In genomic region chr11:118202410-118203233, GRCm38 (mm10) we compare ENCODE assay signal across 8 mouse cellular contexts. TPM values are rescaled to one million over a fixed set of nuclear protein-coding genes. Genes with fewer than 3 reads are reported as not detected.
DNase-seq lines count a peak whose midpoint lies in the region; ATAC-seq lines count a peak whose summit lies in the region.

No protein-coding gene starts in this region.

- H3K4me3 ChIP-seq in embryonic facial prominence, embryonic 14.5 days (ENCODE audit: low read depth, low read length), result peak overlapping the region; percentile 42
- peak overlapping the region; percentile 24 for H3K4me3 ChIP-seq in limb, embryonic 11.5 days (ENCODE audit: low read depth, low read length)
- peak overlapping the region; percentile 55 for H3K4me3 ChIP-seq in midbrain, embryonic 13.5 days (replicated peaks)
- H3K4me3 ChIP-seq in stomach, embryonic 16.5 days (replicated peaks; ENCODE audit: low read length), result peak overlapping the region; percentile 41

- peak overlapping the region; percentile 81 for H3K27ac ChIP-seq in embryonic facial prominence, embryonic 14.5 days (replicated peaks; ENCODE audit: low read depth, low read length)
- H3K27ac ChIP-seq in limb, embryonic 11.5 days (replicated peaks; ENCODE audit: low read depth, low read length), result 0 out of 2 replicates have a peak overlapping the region, but pooled peaks have one; percentile 26
- peak overlapping the region; percentile 99 for H3K27ac ChIP-seq in midbrain, embryonic 13.5 days
- H3K27ac ChIP-seq in stomach, embryonic 16.5 days (ENCODE audit: low read length), result peak overlapping the region; percentile 82

- H3K27me3 ChIP-seq in embryonic facial prominence, embryonic 14.5 days (replicated peaks; ENCODE audit: control insufficient read depth, insufficient read depth, low read length), result no peaks in the 10 kb centered on the region
- H3K27me3 ChIP-seq in limb, embryonic 11.5 days (ENCODE audit: control insufficient read depth, insufficient read depth, low read length), result no peaks in the 10 kb centered on the region
- no peaks in the 10 kb centered on the region for H3K27me3 ChIP-seq in midbrain, embryonic 13.5 days
- no peaks in the 10 kb centered on the region for H3K27me3 ChIP-seq in stomach, embryonic 16.5 days (ENCODE audit: control insufficient read depth, insufficient read depth, low read length)

- H3K4me1 ChIP-seq in embryonic facial prominence, embryonic 14.5 days (ENCODE audit: control insufficient read depth, insufficient read depth, low read length), result peaks cover 56% of the 10 kb centered on the region
- H3K4me1 ChIP-seq in limb, embryonic 11.5 days (ENCODE audit: control insufficient read depth, insufficient read depth, low read length), result peaks cover 55% of the 10 kb centered on the region
- peaks cover 66% of the 10 kb centered on the region for H3K4me1 ChIP-seq in midbrain, embryonic 13.5 days (replicated peaks)
- peaks cover 61% of the 10 kb centered on the region for H3K4me1 ChIP-seq in stomach, embryonic 16.5 days (ENCODE audit: control insufficient read depth, insufficient read depth, low read length)

- no peak for DNase-seq in cerebellum, adult 8-10 months
- peak; percentile 93 for DNase-seq in embryonic facial prominence, embryonic 14.5 days (ENCODE audit: low spot score)
- peak; percentile 63 to 73 for DNase-seq in heart, adult 9 months (ENCODE audit: low spot score in 2 of 2)
- peak; percentile 47 for DNase-seq in kidney, adult 9 months
- DNase-seq in limb, embryonic 11.5 days (ENCODE audit: low spot score), result peak; percentile 63

- 10% methylated on average over 14 of the region's 19 CpGs for WGBS in embryonic facial prominence, embryonic 14.5 days
- 4% methylated on average over 19 of the region's 19 CpGs for WGBS in limb, embryonic 11.5 days
- WGBS in midbrain, embryonic 13.5 days, result 2% methylated on average over 19 of the region's 19 CpGs
- WGBS in stomach, embryonic 16.5 days, result 5% methylated on average over 19 of the region's 19 CpGs

- H3K9me3 ChIP-seq in embryonic facial prominence, embryonic 14.5 days (ENCODE audit: control insufficient read depth, low read length), result no peaks in the 10 kb centered on the region
- no peaks in the 10 kb centered on the region for H3K9me3 ChIP-seq in limb, embryonic 11.5 days (ENCODE audit: control insufficient read depth, low read length)
- no peaks in the 10 kb centered on the region for H3K9me3 ChIP-seq in midbrain, embryonic 13.5 days
- H3K9me3 ChIP-seq in stomach, embryonic 16.5 days (replicated peaks; ENCODE audit: control insufficient read depth, low read length), result no peaks in the 10 kb centered on the region

- peak; percentile 59; the same call in 1 of the 2 replicates for ATAC-seq in cerebellum, adult (ENCODE audit: insufficient number of reproducible peaks, low FRiP score, low TSS enrichment)
- peak; percentile 88 for ATAC-seq in embryonic facial prominence, embryonic 14.5 days (ENCODE audit: low read depth)
- ATAC-seq in limb, embryonic 11.5 days (ENCODE audit: insufficient number of reproducible peaks, low FRiP score, low TSS enrichment, low read depth), result peak; percentile 49; the same call in 1 of the 2 replicates
- ATAC-seq in midbrain, embryonic 13.5 days, result peak; percentile 94
- ATAC-seq in stomach, embryonic 16.5 days (ENCODE audit: insufficient read depth, low FRiP score), result peak; percentile 82

- no peaks in the 10 kb centered on the region for H3K36me3 ChIP-seq in embryonic facial prominence, embryonic 14.5 days (ENCODE audit: control insufficient read depth, insufficient read depth, low read length)
- H3K36me3 ChIP-seq in limb, embryonic 11.5 days (ENCODE audit: control insufficient read depth, insufficient read depth, low read length), result no peaks in the 10 kb centered on the region
- no peaks in the 10 kb centered on the region for H3K36me3 ChIP-seq in midbrain, embryonic 13.5 days
- H3K36me3 ChIP-seq in stomach, embryonic 16.5 days (ENCODE audit: control insufficient read depth, insufficient read depth, low read length), result no peaks in the 10 kb centered on the region

- peak overlapping the region; percentile 78 for H3K4me2 ChIP-seq in embryonic facial prominence, embryonic 14.5 days (ENCODE audit: low read depth, low read length)
- peak overlapping the region; percentile 59 for H3K4me2 ChIP-seq in limb, embryonic 11.5 days (ENCODE audit: low read depth, severe bottlenecking)
- H3K4me2 ChIP-seq in midbrain, embryonic 13.5 days (replicated peaks), result peak overlapping the region; percentile 85
- H3K4me2 ChIP-seq in stomach, embryonic 16.5 days (ENCODE audit: low read depth, low read length), result peak overlapping the region; percentile 59

- peak overlapping the region; percentile 66 for H3K9ac ChIP-seq in embryonic facial prominence, embryonic 14.5 days (ENCODE audit: low read depth, low read length)
- H3K9ac ChIP-seq in limb, embryonic 11.5 days (ENCODE audit: low read length), result peak overlapping the region; percentile 63
- peak overlapping the region; percentile 85 for H3K9ac ChIP-seq in midbrain, embryonic 13.5 days (replicated peaks)
- H3K9ac ChIP-seq in stomach, embryonic 16.5 days (ENCODE audit: low read length), result peak overlapping the region; percentile 64

RNA-seq across cellular contexts. Expression of gene Cyth1, which starts 45.8 kb away (rescaled TPM):
- 11.4 and 12.5 TPM in 2 replicates for polyA plus RNA-seq in embryonic facial prominence, embryonic 14.5 days (2014; fragmentation: Nextera tagmentation; extraction: Ambion mirVana)
- polyA plus RNA-seq in limb, embryonic 11.5 days (2014; fragmentation: Nextera tagmentation; extraction: Ambion mirVana), result 13.3 and 16.2 TPM in 2 replicates
- 22.3 and 30.7 TPM in 2 replicates for polyA plus RNA-seq in midbrain, embryonic 13.5 days (2015; fragmentation: Nextera tagmentation; extraction: Ambion mirVana)
- polyA plus RNA-seq in stomach, embryonic 16.5 days (2015; fragmentation: Nextera tagmentation; extraction: Ambion mirVana), result 10.6 and 12.2 TPM in 2 replicates

Comparison
In these comparisons a context has a peak if more than half of its experiments do, and no peak if none do; other contexts are left out.
1. H3K27ac ChIP-seq: peak in every context shown above with its lines; median percentile 99 in midbrain, embryonic 13.5 days; 82 in stomach, embryonic 16.5 days; 81 in embryonic facial prominence, embryonic 14.5 days; 26 in limb, embryonic 11.5 days.